Mouse (Mus musculus) megakaryocyte, embryonic 14.5 days (primary cell): ENCODE data around the gene Plekhg4.

Experiments
- FLI1 ChIP-seq: IDR thresholded peaks from 2 replicates; pipeline ENCODE4 v1.6.1; 2012; ENCODE audit warnings: low read length, inconsistent platforms, mixed read lengths
- GATA1 ChIP-seq: IDR thresholded peaks from 3 replicates; pipeline ENCODE4 v1.6.1; 2012; ENCODE audit warnings: mixed read lengths, low read length, inconsistent platforms, borderline replicate concordance

DNA sequence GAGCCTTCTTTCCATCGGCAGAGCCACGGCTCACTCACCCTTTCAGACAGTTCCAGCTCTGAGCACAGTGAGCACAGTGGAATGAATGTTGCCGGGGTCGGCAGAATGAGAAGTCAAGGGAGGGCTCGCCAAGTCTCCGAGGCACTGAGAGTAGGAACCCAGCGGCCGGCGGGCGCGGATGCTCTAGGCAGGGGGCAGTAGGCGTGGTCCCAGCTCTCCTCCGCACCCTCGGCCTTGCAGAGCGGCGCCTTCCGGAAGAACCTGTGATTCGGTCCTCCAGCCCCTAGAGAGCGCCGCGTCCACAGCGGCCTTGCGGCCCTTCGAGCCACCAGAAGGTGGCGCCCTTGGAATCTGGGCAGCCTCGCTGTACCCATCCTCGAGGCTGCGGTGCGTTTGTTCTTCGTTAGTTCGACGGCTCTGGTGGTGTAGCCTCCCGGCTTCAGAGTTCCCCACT, 1.5 kb downstream of the Plekhg4 start:
- no peak for TF ChIP-seq GATA1
- no peak for TF ChIP-seq FLI1
